28 mouse cellular contexts compared by ENCODE assay signal in the genomic region with DNA sequence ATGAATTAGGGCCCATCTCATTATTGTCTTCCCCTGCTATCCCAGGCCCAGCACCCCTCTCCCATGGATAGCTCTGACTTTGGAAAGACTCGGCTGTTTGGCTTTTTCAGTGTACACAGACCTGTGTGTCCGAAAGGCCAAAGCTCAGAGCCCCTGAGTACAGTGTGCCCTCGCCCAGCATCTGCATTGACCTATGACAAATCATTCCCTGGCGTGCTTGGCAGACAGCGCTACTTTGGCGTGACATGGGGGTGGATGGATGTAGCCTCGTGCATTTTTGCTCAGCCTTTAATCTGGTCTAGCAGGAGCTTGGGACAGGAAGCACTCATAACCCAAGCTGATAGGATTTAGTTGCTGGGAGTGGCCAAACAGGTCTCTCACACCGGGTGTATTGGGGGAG. TPM values are rescaled to one million over a fixed set of nuclear protein-coding genes. Genes with fewer than 3 reads are reported as not detected.
DNase-seq lines count a peak whose midpoint lies in the region; ATAC-seq lines count a peak whose summit lies in the region.
"Had no signal": no experiment of that assay in that cellular context is flagged by ENCODE, and none has a peak within 500 bp of the region (broad histone marks: within the 10 kb centered on the region; RNA-seq: fewer than 3 reads in every experiment).

No protein-coding gene starts in this region.

- H3K27ac ChIP-seq in kidney, embryonic 16.5 days (ENCODE audit: low read length), result no peak overlapping the region
- peak overlapping the region; percentile 67 for H3K27ac ChIP-seq in liver, embryonic 15.5 days (replicated peaks)
- H3K27ac ChIP-seq: heart, adult 2 months; hindbrain, embryonic 15.5 days; limb, embryonic 12.5 days; lung, embryonic 15.5 days; macrophage had no signal

- no peaks in the 10 kb centered on the region for H3K9me3 ChIP-seq in kidney, embryonic 16.5 days (ENCODE audit: low read length)
- H3K9me3 ChIP-seq in liver, embryonic 15.5 days (replicated peaks), result no peaks in the 10 kb centered on the region
- H3K9me3 ChIP-seq: embryonic facial prominence, embryonic 10.5 days; hindbrain, embryonic 15.5 days; limb, embryonic 12.5 days; lung, embryonic 15.5 days had no signal

- no peak overlapping the region for H3K9ac ChIP-seq in kidney, embryonic 16.5 days (replicated peaks; ENCODE audit: low read length)
- H3K9ac ChIP-seq in liver, embryonic 15.5 days, result no peak overlapping the region
- H3K9ac ChIP-seq: hindbrain, embryonic 15.5 days; limb, embryonic 12.5 days; lung, embryonic 15.5 days had no signal

- DNase-seq in kidney, adult 18-20 months, result peak; percentile 34
- peak; percentile 71 for DNase-seq in adrenal gland, postnatal 14 days
- DNase-seq in frontal cortex, postnatal 10 days (ENCODE audit: low spot score in 2 of 2), result no peak
- no peak for DNase-seq in testis, postnatal 14 days (ENCODE audit: low spot score)
- DNase-seq: cerebellum, adult 2 months; gastrocnemius, postnatal 25 days; heart, adult 2 months; heart, postnatal 36 days; retina, postnatal 1 day had no signal

- H3K4me3 ChIP-seq in kidney, embryonic 16.5 days (ENCODE audit: low read length), result no peak overlapping the region
- H3K4me3 ChIP-seq in liver, embryonic 15.5 days (replicated peaks), result no peak overlapping the region
- H3K4me3 ChIP-seq: embryonic facial prominence, embryonic 10.5 days; heart, adult 2 months; hindbrain, embryonic 15.5 days; limb, embryonic 12.5 days; lung, embryonic 15.5 days had no signal

- no peak overlapping the region for H3K4me2 ChIP-seq in kidney, embryonic 16.5 days (replicated peaks; ENCODE audit: low read depth, low read length)
- H3K4me2 ChIP-seq in liver, embryonic 15.5 days, result no peak overlapping the region
- H3K4me2 ChIP-seq: hindbrain, embryonic 15.5 days; limb, embryonic 12.5 days; lung, embryonic 15.5 days; midbrain, embryonic 11.5 days had no signal

- ATAC-seq in kidney, embryonic 16.5 days (ENCODE audit: low FRiP score, low TSS enrichment), result no peak
- ATAC-seq in common myeloid progenitor, adult 5-6 weeks (replicated peaks; ENCODE audit: low read depth, poor library complexity, severe bottlenecking), result 0 out of 2 replicates have a peak, but pooled peaks have one; percentile 11
- peak; percentile 64 for ATAC-seq in liver, embryonic 15.5 days (ENCODE audit: insufficient read depth)
- ATAC-seq: forebrain, embryonic 14.5 days; intestine, embryonic 16.5 days had no signal

- 44% methylated on average over 8 of the region's 8 CpGs for WGBS in kidney, embryonic 16.5 days
- 29% methylated on average over 8 of the region's 8 CpGs for WGBS in liver, embryonic 15.5 days (ENCODE audit: insufficient replicate concordance)

- peaks cover 11% of the 10 kb centered on the region for H3K4me1 ChIP-seq in kidney, embryonic 16.5 days (ENCODE audit: insufficient read depth, low read length)
- H3K4me1 ChIP-seq in liver, embryonic 15.5 days (replicated peaks), result peaks cover 38% of the 10 kb centered on the region

- no peaks in the 10 kb centered on the region for H3K27me3 ChIP-seq in kidney, embryonic 16.5 days (ENCODE audit: insufficient read depth, low read length)
- H3K27me3 ChIP-seq in liver, embryonic 15.5 days, result no peaks in the 10 kb centered on the region
- H3K27me3 ChIP-seq: hindbrain, embryonic 15.5 days; limb, embryonic 12.5 days; lung, embryonic 15.5 days had no signal

- no peaks in the 10 kb centered on the region for H3K36me3 ChIP-seq in kidney, embryonic 16.5 days (ENCODE audit: insufficient read depth, low read length)
- H3K36me3 ChIP-seq in liver, embryonic 15.5 days (replicated peaks), result no peaks in the 10 kb centered on the region
- H3K36me3 ChIP-seq: embryonic facial prominence, embryonic 10.5 days; hindbrain, embryonic 15.5 days; limb, embryonic 12.5 days; lung, embryonic 15.5 days had no signal

RNA-seq across cellular contexts. Expression of gene Etnk2, which starts 8.7 kb away (rescaled TPM):
- 3.9 and 4.9 TPM in 2 replicates for polyA plus RNA-seq in kidney, embryonic 16.5 days (2015; fragmentation: Nextera tagmentation; extraction: Ambion mirVana)
- total RNA-seq in adrenal gland, postnatal 14 days (2021), result 7.6 and 28.3 TPM in 2 replicates
- total RNA-seq in common myeloid progenitor, adult 5-6 weeks (2017), result not detected in 2 replicates
- polyA plus RNA-seq in liver, embryonic 15.5 days (2015; fragmentation: Nextera tagmentation; extraction: Ambion mirVana), result 11.3 and 14.2 TPM in 2 replicates
- total RNA-seq: monocyte, adult 5-6 weeks had no signal
- polyA plus RNA-seq: C2C12, macrophage had no signal

RNA-seq across cellular contexts. Expression of gene Ren1, which starts 21.8 kb away (rescaled TPM):
- 412 and 490 TPM in 2 replicates for polyA plus RNA-seq in kidney, embryonic 16.5 days (2015; fragmentation: Nextera tagmentation; extraction: Ambion mirVana)
- 5.4 and 12.6 TPM in 2 replicates for total RNA-seq in adrenal gland, postnatal 14 days (2021)
- total RNA-seq in common myeloid progenitor, adult 5-6 weeks (2017), result not detected in 2 replicates
- 0.66 and 0.84 TPM in 2 replicates for polyA plus RNA-seq in liver, embryonic 15.5 days (2015; fragmentation: Nextera tagmentation; extraction: Ambion mirVana)
- total RNA-seq: gastrocnemius, postnatal 25 days; layer of hippocampus, adult 8-10 months; left cerebral cortex, adult 18-20 months; monocyte, adult 5-6 weeks had no signal
- polyA plus RNA-seq: C2C12; embryonic facial prominence, embryonic 10.5 days; forebrain, embryonic 14.5 days; heart, embryonic 14.5 days; limb, embryonic 12.5 days; macrophage; midbrain, embryonic 11.5 days; neural tube, embryonic 11.5 days had no signal

RNA-seq across cellular contexts. Expression of gene Kiss1, which starts 50.4 kb away (rescaled TPM):
- polyA plus RNA-seq in kidney, embryonic 16.5 days (2015; fragmentation: Nextera tagmentation; extraction: Ambion mirVana), result not detected in 2 replicates
- not detected in 2 replicates for total RNA-seq in adrenal gland, postnatal 14 days (2021)
- total RNA-seq in common myeloid progenitor, adult 5-6 weeks (2017), result not detected in 2 replicates
- not detected in 2 replicates for polyA plus RNA-seq in liver, embryonic 15.5 days (2015; fragmentation: Nextera tagmentation; extraction: Ambion mirVana)
- total RNA-seq: adrenal gland, adult 18-20 months; gastrocnemius, postnatal 25 days; heart, adult 2 months; heart, postnatal 36 days; layer of hippocampus, adult 8-10 months; left cerebral cortex, adult 18-20 months; monocyte, adult 5-6 weeks had no signal
- polyA plus RNA-seq: C2C12; cerebellum, adult 2 months; embryonic facial prominence, embryonic 10.5 days; forebrain, embryonic 14.5 days; heart, adult 2 months; heart, embryonic 14.5 days; intestine, embryonic 16.5 days; limb, embryonic 12.5 days; macrophage; midbrain, embryonic 11.5 days; neural tube, embryonic 11.5 days; stomach, embryonic 16.5 days had no signal

RNA-seq across cellular contexts. Expression of gene Sox13, which starts 52.1 kb away (rescaled TPM):
- 11.5 and 12.8 TPM in 2 replicates for polyA plus RNA-seq in kidney, embryonic 16.5 days (2015; fragmentation: Nextera tagmentation; extraction: Ambion mirVana)
- 19.3 and 20.0 TPM in 2 replicates for total RNA-seq in adrenal gland, postnatal 14 days (2021)
- total RNA-seq in common myeloid progenitor, adult 5-6 weeks (2017), result 0.49 and 3.1 TPM in 2 replicates
- polyA plus RNA-seq in liver, embryonic 15.5 days (2015; fragmentation: Nextera tagmentation; extraction: Ambion mirVana), result 1.6 and 1.9 TPM in 2 replicates
- total RNA-seq: monocyte, adult 5-6 weeks had no signal

Comparison
In these comparisons a context has a peak if more than half of its experiments do, and no peak if none do; other contexts are left out.
1. DNase-seq: peak in kidney, adult 18-20 months (single experiment) and adrenal gland, postnatal 14 days (single experiment); none in frontal cortex, postnatal 10 days (0 of 2) and testis, postnatal 14 days (single experiment).